Mouse (Mus musculus) erythroblast, embryonic 14.5 days (primary cell): ENCODE data around the gene Wdr91. TPM values are rescaled to one million over a fixed set of nuclear protein-coding genes. Genes with fewer than 3 reads are reported as not detected.

Experiments used
- H3K27me3 ChIP-seq: 2 replicates; pipeline ENCODE4 v1.6.1; 2012; ENCODE audit warnings: inconsistent platforms; ENCODE audit not compliant: control insufficient read depth
- H3K36me3 ChIP-seq: 2 replicates; pipeline ENCODE4 v1.6.1; 2012; ENCODE audit warnings: mild to moderate bottlenecking, inconsistent platforms; ENCODE audit not compliant: control insufficient read depth
- H3K4me1 ChIP-seq: 2 replicates; pipeline ENCODE4 v1.6.1; 2012; ENCODE audit warnings: inconsistent platforms; ENCODE audit not compliant: control insufficient read depth
- H3K4me3 ChIP-seq: replicated peaks from 2 replicates; pipeline ENCODE3; 2012; ENCODE audit warnings: moderate library complexity, mild to moderate bottlenecking, inconsistent platforms
- H3K9me3 ChIP-seq: 2 replicates; pipeline ENCODE4 v1.6.1; 2012; ENCODE audit warnings: low read length, inconsistent platforms, mixed read lengths; ENCODE audit not compliant: control insufficient read depth
- GATA1 ChIP-seq: IDR thresholded peaks from 2 replicates; pipeline ENCODE4 v1.6.1; 2012; ENCODE audit warnings: low read length, inconsistent platforms, mixed read lengths
- TAL1 ChIP-seq: IDR thresholded peaks from 3 replicates; pipeline ENCODE4 v1.6.1; 2012; ENCODE audit warnings: low read length, inconsistent platforms, mixed read lengths
- polyA plus RNA-seq: library from polyadenylated mRNA; stranded (reverse); fragments of >175 nt; gene quantifications from 2 replicates; pipeline ENCODE4 v1.2.3, GENCODE M21; 2012

The Wdr91 gene
- polyA plus RNA-seq, 1 experiment: 7.5 TPM

DNA sequence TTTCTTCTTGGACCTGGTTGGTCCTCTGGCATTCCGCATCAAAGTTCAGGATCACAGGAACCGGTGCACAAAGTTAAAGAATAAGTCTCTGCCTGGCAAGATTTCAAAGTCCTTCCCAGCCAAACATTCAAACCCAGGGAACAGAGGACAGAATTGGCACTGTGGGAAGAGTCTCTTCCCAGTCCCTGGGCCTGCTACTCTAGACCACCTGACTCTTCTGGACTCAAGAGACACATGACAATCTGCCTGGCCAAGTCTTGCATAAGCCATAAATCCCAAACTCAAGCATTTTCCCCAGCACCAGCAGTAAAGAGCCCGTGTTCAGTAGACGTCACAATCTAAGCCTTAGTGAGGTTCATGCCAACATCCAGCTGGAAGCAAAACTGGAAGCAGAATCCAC, 4.0 kb downstream of the Wdr91 start:
- peaks cover 88% of the 10 kb centered on the region for H3K4me1 ChIP-seq
- peak overlapping the region; percentile 55 for H3K4me3 ChIP-seq
- H3K9me3 ChIP-seq: no peaks in the 10 kb centered on the region
- peaks cover 78% of the 10 kb centered on the region for H3K36me3 ChIP-seq
- H3K27me3 ChIP-seq: no peaks in the 10 kb centered on the region
- TF ChIP-seq GATA1 (no peak), TAL1 (no peak)

DNA sequence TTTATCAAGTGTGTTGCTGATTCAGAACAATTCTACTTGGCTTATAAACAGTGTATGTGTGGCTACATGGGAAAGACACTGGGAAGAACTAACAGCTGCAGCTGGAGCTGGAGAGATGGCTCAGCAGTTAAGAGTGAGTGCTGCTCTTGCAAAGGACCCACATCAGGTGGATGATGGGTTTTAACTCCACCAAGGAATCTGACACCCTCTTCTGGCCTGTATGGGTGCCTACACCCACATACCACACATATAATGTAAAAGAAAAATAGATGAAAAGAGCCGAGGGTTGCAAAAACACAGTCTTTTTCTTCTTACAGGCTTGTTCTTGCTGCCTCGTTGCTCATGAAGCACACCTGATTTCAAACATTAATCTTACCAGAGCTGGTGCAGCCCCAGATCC, 4.6 kb downstream of the Wdr91 start:
- Histone ChIP-seq H3K27me3 (no peaks in the 10 kb centered on the region), H3K4me1 (peaks cover 84% of the 10 kb centered on the region), H3K9me3 (no peaks in the 10 kb centered on the region), H3K4me3 (no peak overlapping the region), H3K36me3 (peaks cover 83% of the 10 kb centered on the region)
- TF ChIP-seq GATA1: no peak

DNA sequence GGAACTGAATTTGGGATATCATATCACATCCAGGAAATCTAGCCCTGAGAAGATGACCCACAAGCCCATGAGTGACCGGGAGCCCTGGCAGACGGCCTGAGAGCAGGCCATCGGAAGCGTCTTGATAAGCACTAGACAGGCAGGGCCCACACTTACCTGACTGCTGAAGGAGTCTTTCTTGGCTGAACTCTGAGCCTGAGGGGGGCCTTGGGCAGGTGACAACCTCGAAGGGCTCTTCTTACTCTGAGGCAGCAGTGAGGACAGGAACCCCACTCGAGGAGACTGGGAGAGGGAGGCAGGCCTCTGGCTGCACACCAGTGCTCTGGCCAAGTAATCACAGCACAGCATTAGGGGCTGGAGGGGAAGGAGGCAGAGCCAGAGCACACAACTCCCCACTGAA, 6.3 kb downstream of the Wdr91 start:
- Histone ChIP-seq H3K4me1 (peaks cover 70% of the 10 kb centered on the region), H3K4me3 (no peak overlapping the region), H3K27me3 (no peaks in the 10 kb centered on the region), H3K36me3 (peaks cover 99% of the 10 kb centered on the region), H3K9me3 (no peaks in the 10 kb centered on the region)
- TF ChIP-seq TAL1 (no peak), GATA1 (no peak)

DNA sequence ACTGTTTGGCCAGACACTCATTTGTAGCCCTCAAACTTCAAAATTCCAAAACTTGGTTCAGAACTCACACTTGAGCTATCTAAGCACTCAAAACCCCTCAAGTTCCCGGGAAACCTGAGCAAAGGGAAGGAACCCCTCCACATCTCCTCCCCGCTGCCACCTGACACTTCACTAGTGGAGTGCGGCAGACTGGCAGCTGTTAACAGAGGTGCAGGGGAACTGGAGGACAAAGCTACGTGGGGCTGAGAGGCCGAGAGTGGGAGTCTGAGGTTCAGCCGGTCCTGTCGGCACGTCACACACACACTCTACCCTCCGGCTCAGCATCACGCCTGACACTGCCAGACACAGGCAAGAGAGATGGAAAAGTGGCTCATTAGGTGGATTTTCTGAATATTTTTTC, 6.8 kb downstream of the Wdr91 start:
- H3K27me3 ChIP-seq: no peaks in the 10 kb centered on the region
- TF ChIP-seq TAL1: no peak
- TF ChIP-seq GATA1: no peak
- no peak overlapping the region for H3K4me3 ChIP-seq
- peaks cover 69% of the 10 kb centered on the region for H3K4me1 ChIP-seq
- H3K36me3 ChIP-seq: peaks cover 99% of the 10 kb centered on the region
- no peaks in the 10 kb centered on the region for H3K9me3 ChIP-seq

DNA sequence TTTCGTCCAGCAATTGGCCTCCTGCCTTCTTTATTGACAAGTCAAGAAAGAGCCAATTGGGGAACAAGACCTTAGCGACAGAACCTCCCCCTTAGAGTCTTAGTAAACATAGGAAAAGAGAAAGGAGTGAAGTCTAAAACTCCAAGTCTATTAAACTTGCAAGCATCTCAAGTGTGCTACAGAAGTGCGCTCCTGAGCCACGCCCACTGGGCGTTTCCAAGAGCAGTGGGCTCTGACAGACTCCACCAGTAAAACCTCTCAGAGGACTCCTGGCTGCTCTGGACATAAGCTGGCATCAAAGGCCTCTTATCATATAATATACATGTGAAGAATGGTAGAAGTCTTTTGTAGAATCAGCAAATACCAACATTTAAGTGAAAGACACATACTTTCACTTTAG, 7.2 kb downstream of the Wdr91 start:
- Histone ChIP-seq H3K9me3 (no peaks in the 10 kb centered on the region), H3K4me1 (peaks cover 64% of the 10 kb centered on the region), H3K27me3 (no peaks in the 10 kb centered on the region), H3K36me3 (peaks cover 98% of the 10 kb centered on the region), H3K4me3 (no peak overlapping the region)
- TF ChIP-seq TAL1 (no peak), GATA1 (no peak)

DNA sequence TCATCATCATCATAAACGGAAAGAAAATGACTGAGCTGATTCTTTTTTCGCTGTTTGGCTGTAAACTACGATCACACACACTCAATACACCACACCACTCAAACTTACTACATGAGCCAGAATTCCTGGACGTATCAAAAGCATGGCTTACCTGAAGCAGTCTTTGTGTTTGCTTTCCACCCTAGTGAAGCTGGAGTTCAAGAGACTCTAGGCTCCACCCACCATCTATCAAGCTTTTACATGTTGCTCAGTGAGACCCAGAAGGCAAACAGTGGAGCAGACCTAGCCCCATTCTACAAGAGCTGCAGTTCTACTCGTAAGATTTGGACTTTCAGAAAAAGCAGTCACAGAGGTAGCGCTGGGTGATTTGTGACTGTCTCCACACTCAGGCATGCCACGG, 8.1 kb downstream of the Wdr91 start:
- no peaks in the 10 kb centered on the region for H3K9me3 ChIP-seq

DNA sequence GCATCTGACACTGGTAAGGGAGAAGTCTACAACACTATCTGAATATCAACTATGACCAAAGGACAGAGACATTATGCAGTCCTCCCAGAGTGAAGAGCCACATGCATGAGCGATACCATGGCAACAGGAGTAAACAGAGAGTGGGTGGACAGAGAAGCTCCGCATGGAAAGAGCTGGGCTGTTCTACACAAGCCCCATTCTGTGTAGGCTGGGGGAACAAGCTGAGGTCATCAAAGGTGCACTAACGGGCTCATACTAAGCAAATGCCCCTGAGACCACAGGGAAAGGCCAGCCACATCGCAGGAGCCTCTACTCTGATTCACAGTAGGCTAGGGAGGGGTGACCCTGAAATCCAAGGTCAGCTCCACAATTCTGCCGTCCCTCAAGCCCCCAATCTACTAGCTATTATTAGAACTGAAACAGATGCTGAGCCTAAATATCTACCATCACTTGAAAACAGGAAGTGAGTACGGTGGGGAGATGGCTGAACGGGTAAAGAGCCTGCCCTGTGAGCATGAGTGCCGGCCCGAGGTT, 8.7 kb downstream of the Wdr91 start:
- peaks cover 99% of the 10 kb centered on the region for H3K36me3 ChIP-seq
- TF ChIP-seq GATA1 (no peak), TAL1 (no peak)
- H3K9me3 ChIP-seq: no peaks in the 10 kb centered on the region
- no peaks in the 10 kb centered on the region for H3K27me3 ChIP-seq
- H3K4me3 ChIP-seq: no peak overlapping the region
- peaks cover 50% of the 10 kb centered on the region for H3K4me1 ChIP-seq

More for the DNA sequence above, 8.1 kb downstream of the Wdr91 start:
- peaks cover 56% of the 10 kb centered on the region for H3K4me1 ChIP-seq
- H3K36me3 ChIP-seq: peaks cover 99% of the 10 kb centered on the region
- no peak for TF ChIP-seq TAL1
- no peak for TF ChIP-seq GATA1
- no peak overlapping the region for H3K4me3 ChIP-seq
- no peaks in the 10 kb centered on the region for H3K27me3 ChIP-seq

DNA sequence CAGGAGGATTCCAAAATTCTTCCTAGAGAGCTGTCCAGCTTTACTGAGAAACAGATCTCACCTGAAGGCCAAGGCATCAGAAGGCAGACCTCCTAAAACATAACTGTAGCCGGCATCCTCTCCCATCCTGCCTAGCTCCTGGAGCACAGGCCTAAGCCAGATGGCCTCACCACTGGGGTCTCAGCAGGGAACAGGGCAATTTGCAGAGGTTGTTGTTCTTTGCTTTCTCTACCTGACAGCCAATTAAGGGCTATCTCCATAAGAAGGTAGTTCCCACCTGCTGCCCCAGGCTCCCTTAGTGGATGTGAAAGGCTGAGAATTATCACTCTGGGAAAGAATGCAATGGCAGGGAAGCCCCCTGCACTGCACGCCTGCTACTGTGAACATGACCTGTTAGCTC, 9.7 kb downstream of the Wdr91 start:
- Histone ChIP-seq H3K4me1 (peaks cover 40% of the 10 kb centered on the region), H3K9me3 (no peaks in the 10 kb centered on the region), H3K36me3 (peaks cover 99% of the 10 kb centered on the region), H3K4me3 (no peak overlapping the region), H3K27me3 (no peaks in the 10 kb centered on the region)
- TF ChIP-seq TAL1 (no peak), GATA1 (no peak)

DNA sequence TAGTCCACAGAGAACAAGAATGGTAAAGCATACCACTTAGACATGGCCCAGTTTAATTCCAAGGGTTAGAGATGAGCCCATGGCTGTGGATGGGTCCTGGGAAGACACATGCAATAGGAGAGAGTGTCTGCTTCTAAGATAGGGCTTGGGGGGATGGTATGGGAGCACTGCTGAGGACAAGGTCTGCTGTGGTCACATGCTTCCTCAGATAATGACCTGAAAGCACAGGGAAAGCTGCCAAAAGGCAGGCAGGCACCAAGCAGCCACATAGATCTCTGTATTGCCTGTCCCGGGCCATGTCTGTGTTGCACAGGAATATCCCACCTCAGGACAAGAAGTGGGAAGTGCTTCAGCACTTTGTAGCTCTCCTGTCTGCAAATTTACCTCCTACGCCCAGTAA, 11.5 kb downstream of the Wdr91 start:
- H3K4me1 ChIP-seq: peaks cover 28% of the 10 kb centered on the region
- TF ChIP-seq TAL1 (no peak), GATA1 (no peak)
- no peaks in the 10 kb centered on the region for H3K9me3 ChIP-seq
- peaks cover 99% of the 10 kb centered on the region for H3K36me3 ChIP-seq
- no peaks in the 10 kb centered on the region for H3K27me3 ChIP-seq
- no peak overlapping the region for H3K4me3 ChIP-seq

DNA sequence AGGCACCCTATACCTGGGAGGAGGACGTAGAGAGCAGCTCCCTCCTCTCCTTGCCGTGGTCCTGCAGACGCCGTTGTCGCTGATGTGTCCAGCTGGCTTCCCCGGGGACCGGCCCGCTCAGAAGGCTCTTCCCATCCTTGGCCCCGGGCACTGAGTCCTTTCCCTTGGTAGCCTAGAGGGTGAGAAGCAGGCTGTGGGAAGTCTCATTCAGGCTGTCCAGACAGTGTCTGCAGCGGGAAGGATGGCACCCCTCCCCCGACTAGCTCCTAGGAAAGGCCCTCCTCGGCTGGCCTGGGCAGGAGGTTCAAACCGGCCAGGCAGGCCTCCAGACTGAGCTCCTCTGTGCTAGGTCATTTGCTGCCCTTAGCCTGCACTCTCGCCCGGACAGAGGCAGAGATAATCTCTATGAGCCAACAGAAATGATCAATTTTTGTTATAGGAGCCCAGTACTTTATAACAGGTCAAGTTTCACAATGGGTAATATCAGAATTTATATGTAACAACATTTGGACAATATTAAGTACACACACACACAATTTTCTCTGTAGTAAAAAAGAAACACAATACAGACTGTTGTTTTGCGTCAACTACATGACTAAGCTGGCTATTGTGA, 14.4 kb downstream of the Wdr91 start:
- H3K4me1 ChIP-seq: peaks cover 10% of the 10 kb centered on the region
- H3K36me3 ChIP-seq: peaks cover 98% of the 10 kb centered on the region
- TF ChIP-seq TAL1 (no peak), GATA1 (no peak)

More for the DNA sequence above, 14.4 kb downstream of the Wdr91 start:
- Histone ChIP-seq H3K27me3 (no peaks in the 10 kb centered on the region), H3K9me3 (no peaks in the 10 kb centered on the region), H3K4me3 (no peak overlapping the region)
